Mouse (Mus musculus) monocyte, adult 5-6 weeks (primary cell): ENCODE data around the gene Mthfr. TPM values are rescaled to one million over a fixed set of nuclear protein-coding genes. Genes with fewer than 3 reads are reported as not detected.

Experiments
- ATAC-seq: fragments of 153-309, 156-312 bp; replicated peaks from 2 replicates; pipeline ENCODE4 v1.8.0; 2017; ENCODE audit warnings: mild to moderate bottlenecking; ENCODE audit not compliant: low TSS enrichment, insufficient number of reproducible peaks, severe bottlenecking, poor library complexity, low FRiP score
- total RNA-seq: library from RNA; stranded (forward); fragments of 200-1000, 200-491, 200-594 nt; gene quantifications from 3 replicates; pipeline ENCODE4 v1.2.3, GENCODE M21; 2017

Mthfr gene
- total RNA-seq, 1 experiment from 2014 or later, result 8.7 TPM

DNA sequence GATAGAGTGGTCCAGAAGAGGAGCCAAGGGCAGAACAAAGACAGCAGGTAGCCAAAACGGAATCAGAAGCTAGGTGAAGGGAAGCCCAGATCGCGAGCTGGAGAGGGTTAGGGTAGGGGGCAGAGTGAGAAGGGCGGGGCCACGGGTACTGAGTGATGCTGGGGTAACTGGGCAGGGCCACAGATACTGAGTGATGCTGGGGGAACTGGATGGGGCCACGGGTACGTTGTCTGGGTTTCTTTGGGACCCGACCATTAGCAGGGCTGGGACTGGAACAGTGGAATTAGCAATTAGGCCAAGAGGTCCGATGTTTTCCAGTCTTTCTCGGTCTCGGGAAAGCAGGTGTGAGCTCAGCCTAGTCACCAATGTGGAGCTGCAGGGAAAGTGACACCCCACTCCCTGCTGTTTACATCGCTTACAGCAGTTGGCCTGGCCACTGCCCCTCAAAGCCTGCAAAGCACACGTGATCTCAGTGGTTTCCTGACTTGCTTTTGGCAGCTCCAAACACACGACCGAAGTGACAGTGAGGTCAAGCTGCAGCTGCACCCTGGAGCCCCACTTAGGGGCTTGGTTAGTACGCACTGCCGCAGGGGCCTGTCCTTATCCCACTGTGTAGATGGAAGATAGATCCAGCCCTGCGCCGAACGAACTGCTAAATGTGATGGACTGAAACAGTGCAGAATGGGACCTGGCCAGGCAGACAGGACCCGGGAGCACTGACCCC, 44.5 kb downstream of the Mthfr start:
- ATAC-seq, result peak; percentile 25; the same call in 1 of the 2 replicates

DNA sequence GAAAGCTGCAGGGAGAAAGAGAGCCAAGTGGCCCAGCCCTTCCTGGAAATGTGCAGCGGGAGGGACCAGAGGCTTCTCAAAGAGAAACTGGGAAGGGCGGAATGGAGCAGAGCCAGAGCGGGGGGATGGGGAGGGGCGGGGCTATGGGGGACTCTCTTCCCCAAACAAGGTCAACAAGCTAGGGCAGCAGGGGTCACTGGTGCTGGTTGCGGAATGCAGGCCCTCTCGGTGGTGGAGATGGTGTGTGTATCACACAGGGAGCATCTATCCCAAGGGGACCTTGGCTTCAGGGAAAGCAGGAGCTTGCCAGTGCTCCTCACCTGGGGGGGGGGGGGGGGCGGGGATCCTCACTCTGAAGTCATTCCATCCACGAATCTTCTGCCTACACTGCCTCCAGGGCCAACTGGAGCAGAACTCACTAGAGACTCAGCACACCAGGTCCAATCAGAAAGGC, 45.4 kb downstream of the Mthfr start:
- no peak for ATAC-seq

DNA sequence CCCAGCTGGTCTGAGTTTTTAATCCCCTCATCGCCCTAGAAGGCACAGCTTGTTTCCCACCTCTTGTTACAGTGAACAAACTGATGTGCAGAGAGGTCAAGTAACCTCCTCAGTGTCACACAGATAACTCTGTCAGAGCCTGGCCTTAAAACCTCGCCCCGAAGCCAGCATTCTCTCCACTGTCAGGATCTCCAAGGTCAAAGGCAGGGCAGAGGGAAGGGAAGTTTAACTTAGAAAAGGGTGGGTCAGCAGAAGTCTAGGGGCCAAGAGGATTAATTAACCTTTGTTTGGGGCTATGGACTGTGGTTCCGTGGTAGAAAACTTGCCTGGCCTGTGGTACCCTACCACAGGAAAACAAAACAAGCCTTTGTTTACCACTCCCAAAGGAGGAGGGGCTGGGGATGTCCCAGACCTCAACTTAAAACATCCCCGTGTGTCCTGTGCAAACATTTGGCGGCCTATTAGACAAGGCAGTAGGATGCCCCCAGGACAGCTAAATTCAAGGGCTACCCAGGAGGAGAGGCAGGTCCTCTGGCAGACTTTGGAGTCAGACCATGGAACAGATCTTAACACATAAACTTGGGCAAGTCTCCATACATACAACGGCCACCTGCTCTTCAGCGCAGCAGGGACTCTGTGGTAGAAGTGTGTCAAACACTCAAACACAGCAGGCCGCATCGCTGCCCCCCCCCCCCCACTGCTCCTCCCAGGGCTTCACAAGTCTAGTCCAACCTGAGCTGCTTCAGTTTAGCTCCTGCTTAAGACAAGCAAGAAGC, 46.4 kb downstream of the Mthfr start:
- no peak for ATAC-seq

DNA sequence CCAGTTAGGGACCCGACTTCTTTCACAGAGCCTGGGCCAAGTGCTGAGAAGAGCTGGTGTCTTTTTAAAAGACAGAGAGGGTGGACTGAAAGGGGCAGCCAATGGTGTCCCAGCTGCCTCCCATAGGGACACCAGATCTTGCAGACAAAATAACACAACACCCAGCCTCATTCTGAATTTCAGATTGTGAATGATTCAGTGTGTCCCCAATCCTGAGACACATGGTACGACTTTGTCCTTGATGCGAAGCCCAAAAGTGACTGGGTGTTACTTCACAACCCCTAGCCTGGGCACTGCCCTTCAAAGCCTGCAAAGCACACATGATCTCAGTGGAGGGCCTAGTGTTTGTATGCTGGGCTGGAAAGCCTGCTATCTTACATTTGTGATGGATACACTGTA, 47.0 kb downstream of the Mthfr start:
- ATAC-seq, result no peak

DNA sequence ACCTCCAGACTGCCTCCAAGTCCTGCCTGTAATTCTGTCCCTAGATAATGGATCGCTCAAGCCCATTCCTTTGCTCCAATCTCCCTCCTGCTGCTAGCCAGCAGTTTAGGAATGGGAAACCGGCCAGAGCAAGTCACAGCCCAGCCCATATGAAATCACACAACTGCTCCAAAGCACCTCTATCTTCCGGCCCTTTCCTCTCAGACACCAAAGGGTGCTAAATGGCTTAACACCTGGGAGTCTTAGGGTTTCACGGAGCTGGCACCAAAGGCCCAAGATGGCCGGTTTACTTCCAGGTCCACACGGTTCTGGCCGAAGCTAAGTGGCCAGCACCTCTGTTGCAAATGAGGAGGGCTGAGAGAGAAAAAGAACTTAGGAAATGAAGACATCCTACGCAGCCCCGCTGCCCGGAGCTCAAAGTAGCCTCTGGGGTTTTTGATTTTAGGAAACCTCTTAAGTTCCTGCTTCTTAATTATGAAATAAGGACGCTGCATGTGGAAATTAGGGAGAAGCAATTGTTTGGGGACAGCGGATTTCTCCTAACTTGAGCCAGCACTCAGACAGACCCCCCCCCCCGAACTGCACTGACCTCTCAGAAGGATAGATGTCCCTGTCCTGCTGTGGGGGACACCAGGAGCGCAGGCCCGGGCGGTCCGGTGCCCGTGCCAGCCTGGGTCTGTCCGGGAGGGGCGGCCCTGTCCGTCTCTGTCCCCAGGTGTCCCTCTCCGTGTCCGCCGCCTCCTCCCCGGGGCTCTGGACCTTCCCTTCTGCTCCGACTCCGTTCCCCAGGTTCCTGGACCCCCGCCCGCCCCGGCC, 48.4 kb downstream of the Mthfr start:
- ATAC-seq, result no peak

DNA sequence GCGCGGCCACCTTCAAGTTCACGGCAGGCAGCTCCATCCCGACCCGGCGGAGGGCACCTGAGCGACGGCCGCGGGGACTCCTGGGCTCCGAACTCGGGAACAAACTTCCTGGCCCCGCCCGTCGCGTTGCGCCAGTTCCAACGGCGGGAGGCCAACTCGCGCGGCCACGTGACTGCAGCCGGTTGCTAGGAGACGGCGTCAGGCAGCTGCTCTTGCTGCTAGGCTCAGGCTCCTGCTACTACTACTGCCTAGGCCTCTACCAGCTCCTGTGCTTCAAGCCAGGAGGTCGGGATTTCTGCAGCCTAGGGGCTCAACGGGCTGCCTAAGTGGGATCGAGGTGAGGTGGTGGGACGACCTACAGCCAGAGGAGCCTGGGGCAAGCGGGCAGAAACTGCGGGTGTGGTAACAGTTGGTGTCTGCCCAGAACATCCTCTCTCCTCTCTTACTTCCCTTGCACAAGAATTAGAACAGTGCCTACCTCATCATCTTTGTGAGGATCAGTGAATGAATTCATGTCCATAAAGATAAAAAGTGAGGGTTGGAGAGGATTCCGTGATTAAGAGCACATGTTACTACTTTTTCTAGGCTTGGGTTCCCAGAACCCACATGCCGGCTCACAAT, 49.1 kb downstream of the Mthfr start, which contains the start of gene Agtrap:
Gene Agtrap, minus strand, starts transcription at position 125 of the 621 bp plus-strand sequence.
- ATAC-seq, result peak; percentile 70

DNA sequence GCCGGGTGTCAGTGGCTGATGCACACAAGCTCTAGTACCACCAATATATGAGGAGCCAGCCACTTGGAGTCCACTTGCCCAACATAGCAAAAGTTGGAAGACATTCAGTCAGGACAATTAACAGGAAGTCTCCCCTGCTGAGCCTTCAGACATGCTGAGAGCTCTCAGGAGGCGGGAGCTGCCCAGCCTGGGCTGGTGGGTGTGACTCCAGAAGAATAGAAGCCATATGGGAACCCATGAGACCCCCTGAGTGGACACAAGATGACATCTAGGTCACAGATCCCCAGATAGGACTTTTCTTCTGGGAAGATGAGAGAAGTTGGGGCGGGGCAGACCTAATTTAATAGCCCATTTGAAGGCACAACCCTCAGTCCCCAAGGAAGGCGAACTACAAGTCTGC, 50.3 kb downstream of the Mthfr start:
- no peak for ATAC-seq

DNA sequence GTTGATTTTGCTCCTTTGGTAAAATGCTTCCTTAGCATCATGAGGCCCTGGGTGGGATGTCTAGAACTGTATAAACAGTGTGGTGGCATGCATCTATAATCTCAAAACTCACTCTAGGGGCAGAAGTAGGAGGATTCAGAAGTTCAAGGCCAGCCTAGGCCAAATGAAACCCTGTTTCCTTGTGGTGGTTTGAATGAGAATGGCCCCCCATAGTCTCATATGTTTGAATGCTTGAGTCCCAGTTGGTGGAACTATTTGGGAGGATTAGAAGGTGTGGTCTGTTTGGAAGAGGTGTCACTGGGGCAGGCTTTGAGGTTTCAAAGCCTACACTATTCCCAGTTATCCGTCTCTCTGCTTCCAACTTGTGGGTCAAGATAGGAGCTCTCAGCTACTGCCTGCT, 52.3 kb downstream of the Mthfr start:
- no peak for ATAC-seq

DNA sequence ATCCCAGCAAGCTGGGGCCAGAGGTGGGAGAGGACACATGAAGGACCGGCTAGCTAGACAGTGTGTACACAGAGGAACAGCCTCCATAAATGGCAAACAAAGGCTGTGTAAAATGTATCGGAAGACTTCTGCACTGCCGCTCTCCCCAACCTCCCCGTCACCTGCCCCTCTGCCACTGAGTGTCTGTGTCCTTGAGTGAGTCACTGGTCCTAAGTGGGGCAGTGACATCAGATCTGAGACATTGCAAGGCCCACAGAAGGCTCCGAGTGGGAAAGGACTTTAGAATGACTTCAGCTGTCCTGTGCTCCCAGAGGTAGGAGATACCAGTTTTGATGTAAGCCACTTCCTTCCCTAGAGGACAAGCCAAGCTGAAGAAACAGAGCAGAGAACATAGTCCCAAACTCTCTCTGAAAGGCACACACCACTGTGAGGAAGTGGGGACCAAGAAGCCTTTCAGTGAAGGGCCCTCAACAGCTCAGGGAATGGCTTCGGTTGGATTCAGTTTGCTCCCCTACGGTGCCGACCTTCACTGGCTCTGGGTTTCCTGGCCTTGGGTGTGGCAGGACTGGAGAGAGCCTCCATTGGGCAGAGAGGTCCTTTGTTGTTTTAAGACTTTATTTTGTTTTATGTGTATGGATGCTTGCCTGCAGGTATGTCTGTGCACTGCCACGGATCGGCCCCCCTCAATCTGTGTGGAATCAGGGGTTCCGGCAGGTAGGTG, 53.8 kb downstream of the Mthfr start:
- no peak for ATAC-seq

DNA sequence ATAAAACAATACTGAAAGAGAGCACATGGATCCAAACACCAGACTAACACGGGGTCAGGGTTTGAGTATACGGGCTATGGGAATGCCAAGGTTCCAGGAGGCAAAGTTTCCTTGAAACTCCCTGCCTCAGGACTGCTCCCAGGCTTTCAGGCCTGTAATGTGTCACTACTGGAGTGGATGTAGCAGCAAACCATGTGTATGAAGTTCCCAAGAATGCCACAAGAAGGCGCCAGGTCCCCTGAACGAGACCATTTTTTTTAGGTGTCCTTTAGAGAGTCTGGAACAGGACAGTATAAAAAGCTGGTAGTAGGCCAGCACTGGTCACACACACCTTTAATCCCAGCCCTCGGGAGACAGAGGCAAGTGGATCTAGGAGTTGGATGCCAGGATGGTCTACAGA, 55.3 kb downstream of the Mthfr start:
- ATAC-seq, result no peak

DNA sequence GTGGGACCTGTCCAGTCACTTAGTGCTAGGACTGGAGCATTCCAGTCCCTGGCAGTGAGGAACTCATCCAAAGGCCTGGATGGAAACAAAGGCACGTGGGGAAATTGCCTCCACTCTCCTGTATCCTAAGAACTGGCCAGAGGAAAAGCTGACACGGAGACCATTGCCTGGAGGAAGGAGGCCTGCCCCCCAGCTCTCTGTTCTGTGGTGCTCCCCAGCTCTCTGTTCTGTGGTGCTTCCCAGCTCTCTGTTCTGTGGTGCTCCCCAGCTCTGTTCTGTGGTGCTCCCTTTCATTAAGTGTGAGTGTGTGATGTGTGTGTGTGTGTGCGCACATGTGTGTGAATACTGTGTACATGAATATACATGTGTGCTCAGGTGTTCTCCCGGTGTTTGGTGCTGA, 56.2 kb downstream of the Mthfr start:
- ATAC-seq, result no peak

DNA sequence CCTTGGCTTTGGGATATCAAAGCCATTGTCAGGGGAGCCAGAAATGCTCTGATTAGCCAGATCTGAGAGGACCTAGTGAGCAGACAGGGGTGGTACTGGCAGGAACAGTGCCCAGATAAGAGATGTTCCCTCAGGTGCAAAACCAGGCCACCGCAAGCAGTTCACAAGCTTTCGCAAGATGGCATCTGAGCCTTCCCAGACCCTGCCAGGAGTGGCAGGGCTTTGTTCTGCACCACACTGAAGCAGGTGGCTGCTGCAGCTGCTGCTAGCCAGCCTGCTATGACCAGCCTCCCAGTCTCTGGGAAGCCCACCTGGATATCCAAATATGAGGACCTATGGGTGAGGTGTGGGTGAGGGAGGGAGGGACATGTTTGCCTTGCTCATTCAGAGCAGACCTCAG, 59.1 kb downstream of the Mthfr start:
- ATAC-seq, result no peak

DNA sequence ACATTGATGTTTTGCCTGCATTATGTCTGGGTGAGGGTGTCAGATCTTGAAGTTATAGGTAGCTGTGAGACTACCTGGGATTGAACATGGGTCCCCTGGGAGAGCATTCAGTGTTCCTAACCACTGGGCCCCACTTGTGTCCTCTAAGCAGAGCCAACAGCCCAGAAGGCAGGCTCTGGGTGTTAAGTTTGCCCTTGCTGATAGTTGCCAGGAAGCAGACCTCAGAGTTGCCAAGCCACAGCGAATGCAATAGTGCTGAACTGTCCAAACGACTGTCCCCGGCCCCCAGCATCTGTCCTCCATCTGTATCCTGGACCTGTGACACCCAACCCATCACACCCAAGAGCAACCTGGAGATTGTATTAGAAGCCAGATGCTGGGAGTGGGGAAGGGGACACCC, 59.8 kb downstream of the Mthfr start:
- ATAC-seq, result no peak

DNA sequence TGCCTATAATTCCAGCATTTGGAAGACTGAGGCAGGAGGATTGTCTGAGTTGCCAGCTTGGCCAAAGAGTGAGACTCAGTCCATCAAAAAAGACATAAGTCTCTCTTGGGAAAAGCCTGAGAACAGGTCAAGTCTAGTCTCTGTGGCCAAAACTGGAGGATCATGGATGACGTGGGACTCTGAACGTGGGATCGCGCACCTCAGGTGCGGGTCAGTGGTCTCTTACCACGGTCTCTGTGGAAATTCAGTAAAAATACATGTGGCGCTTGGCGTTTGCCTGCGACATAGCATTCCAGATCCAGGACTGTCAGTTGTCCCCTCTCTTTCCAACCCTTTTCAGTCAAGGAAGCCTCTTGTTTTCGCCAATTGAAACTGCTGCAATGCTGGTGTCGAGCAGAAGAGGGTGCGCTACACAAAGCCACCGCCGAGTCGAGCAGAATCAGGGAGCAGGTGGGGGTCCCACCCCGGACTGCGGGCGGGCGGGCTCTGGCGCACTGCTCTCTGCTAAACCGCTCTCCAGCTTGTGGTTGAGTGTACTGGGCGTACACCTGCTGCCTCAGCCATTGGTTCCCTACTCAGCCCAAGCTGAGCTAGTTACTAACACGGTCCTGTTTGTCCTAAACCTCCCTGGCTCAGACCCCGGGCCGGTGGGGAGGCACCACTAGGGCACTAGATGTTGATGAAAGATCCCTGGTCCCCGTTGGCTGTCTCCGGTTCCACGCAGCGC, 63.1 kb downstream of the Mthfr start:
- ATAC-seq, result 0 out of 2 replicates have a peak, but pooled peaks have one; percentile 23

DNA sequence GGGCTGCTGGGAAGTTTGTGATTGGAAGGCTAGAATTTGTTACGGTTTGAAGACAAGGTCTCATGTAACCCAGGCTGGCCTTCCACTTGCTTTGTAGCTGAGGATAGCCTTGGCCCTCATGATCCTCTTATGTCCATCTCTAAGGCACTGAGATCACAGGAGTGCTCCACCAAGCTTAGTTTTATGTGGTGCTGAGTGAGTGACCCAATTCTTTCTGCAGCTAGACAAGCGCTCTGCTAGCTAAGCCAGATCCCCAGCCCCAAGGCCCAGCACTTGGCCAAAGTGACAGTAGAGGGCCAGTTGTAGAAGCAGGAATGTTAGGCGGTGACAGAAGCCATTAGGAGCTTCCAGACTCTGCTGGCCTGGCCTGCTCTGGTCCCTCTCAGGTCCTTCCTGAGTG, 65.3 kb downstream of the Mthfr start:
- no peak for ATAC-seq

DNA sequence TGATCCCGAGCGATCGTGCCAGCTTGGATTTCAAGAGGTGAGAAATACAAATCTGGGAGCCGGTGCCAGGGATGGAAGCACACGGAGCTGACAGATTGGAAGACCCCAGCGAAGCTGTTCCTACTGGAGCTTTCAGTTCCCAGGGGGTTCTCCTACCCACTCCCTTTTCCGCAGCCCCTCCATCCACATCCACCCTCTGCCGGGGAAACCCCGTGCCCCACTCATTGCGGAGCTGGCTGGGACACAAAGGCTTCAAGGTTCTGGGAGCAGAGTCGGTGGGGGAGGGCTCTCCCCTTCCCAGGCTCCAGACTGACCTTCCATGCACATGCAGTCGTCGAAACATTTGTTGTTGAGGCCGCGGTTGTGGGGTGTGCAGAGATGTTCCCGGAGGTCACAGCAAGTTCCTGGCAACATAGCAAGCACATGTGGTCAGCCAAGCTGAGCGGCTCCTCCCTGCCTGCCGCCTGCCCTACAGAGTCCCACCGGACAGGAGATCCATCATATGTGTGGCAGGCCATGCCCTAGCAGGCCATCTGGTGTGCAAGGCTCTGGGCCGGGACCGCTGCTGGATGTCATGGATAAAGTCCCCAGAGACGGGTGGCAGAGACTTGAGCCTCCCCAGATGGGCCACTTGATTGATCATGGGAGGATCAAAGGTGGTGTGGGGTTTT, 68.9 kb downstream of the Mthfr start:
- ATAC-seq, result no peak

DNA sequence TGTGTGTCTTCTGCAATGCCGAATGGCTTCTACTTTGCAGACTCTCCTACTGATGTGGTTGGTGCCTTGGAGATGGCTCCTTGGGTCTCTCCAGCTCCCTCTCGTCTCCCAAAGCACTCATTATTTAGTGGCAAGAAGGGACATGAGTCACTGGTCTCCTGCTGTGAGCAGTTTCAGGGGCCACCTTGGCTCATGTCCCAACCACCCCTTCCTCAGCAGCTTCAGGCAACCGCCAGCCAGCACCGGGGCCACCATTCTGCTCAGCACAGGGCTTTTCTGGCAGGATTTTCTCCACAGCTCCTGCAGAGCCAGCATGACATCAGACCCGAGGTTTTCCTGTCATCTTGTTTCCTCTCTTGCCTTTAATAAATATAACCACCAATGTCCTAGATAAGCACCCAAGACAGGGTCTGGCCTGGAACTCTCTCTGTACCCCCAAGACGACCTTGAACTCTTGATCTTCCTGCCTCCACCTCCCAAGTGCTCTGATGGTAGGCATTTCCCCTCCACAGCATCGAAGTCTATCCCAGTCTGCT, 69.8 kb downstream of the Mthfr start:
- no peak for ATAC-seq
